Mouse (Mus musculus): ENCODE data around the gene Nkain2. TPM values are rescaled to one million over a fixed set of nuclear protein-coding genes. Genes with fewer than 3 reads are reported as not detected.
A peak's percentile ranks its signal among the peaks of the same experiment; 100 is the strongest.

The Nkain2 gene
- polyA plus RNA-seq, 1 experiment from 2014 or later, result 13.6 TPM

GRCm38 (mm10) chr10:32631043-32631442 lies 259.2 kb downstream of the Nkain2 start:
- no peak overlapping the region for H3K27ac ChIP-seq (replicated peaks; ENCODE audit: low read depth, low read length)

GRCm38 (mm10) chr10:32604448-32604847 lies 285.8 kb downstream of the Nkain2 start:
- Histone ChIP-seq H3K27ac (replicated peaks; ENCODE audit: low read depth, low read length) (no peak overlapping the region), H3K4me3 (replicated peaks; ENCODE audit: low read depth, low read length) (no peak overlapping the region), H3K4me2 (ENCODE audit: low read length) (no peak overlapping the region), H3K9ac (replicated peaks; ENCODE audit: low read length) (no peak overlapping the region), H3K9me3 (ENCODE audit: control insufficient read depth, low read length) (no peaks in the 10 kb centered on the region), H3K4me1 (ENCODE audit: control insufficient read depth, insufficient read depth, low read length) (no peaks in the 10 kb centered on the region), H3K27me3 (ENCODE audit: control insufficient read depth, insufficient read depth, low read length) (no peaks in the 10 kb centered on the region), H3K36me3 (ENCODE audit: control insufficient read depth, insufficient read depth, low read length) (no peaks in the 10 kb centered on the region)
- ATAC-seq (ENCODE audit: low FRiP score, low TSS enrichment) (no peak), DNase-seq (no peak)

More at GRCm38 (mm10) chr10:32631043-32631442, 259.2 kb downstream of the Nkain2 start:
- no peak overlapping the region for H3K4me2 ChIP-seq (ENCODE audit: low read length)
- DNase-seq (no peak), ATAC-seq (ENCODE audit: low FRiP score, low TSS enrichment) (no peak)
- H3K9me3 ChIP-seq (ENCODE audit: control insufficient read depth, low read length), result no peaks in the 10 kb centered on the region
- WGBS, result 93% methylated on average over 2 of the region's 2 CpGs
- H3K27me3 ChIP-seq (ENCODE audit: control insufficient read depth, insufficient read depth, low read length), result no peaks in the 10 kb centered on the region
- H3K9ac ChIP-seq (replicated peaks; ENCODE audit: low read length), result no peak overlapping the region
- H3K4me1 ChIP-seq (ENCODE audit: control insufficient read depth, insufficient read depth, low read length), result no peaks in the 10 kb centered on the region
- H3K36me3 ChIP-seq (ENCODE audit: control insufficient read depth, insufficient read depth, low read length), result no peaks in the 10 kb centered on the region
- H3K4me3 ChIP-seq (replicated peaks; ENCODE audit: low read depth, low read length), result no peak overlapping the region

GRCm38 (mm10) chr10:32602798-32603197 lies 287.5 kb downstream of the Nkain2 start:
- DNase-seq, result no peak

GRCm38 (mm10) chr10:32594998-32595397 lies 295.3 kb downstream of the Nkain2 start:
- Histone ChIP-seq H3K27ac (replicated peaks; ENCODE audit: low read depth, low read length) (no peak overlapping the region), H3K27me3 (ENCODE audit: control insufficient read depth, insufficient read depth, low read length) (no peaks in the 10 kb centered on the region), H3K9ac (replicated peaks; ENCODE audit: low read length) (no peak overlapping the region), H3K36me3 (ENCODE audit: control insufficient read depth, insufficient read depth, low read length) (no peaks in the 10 kb centered on the region), H3K4me2 (ENCODE audit: low read length) (no peak overlapping the region), H3K4me3 (replicated peaks; ENCODE audit: low read depth, low read length) (no peak overlapping the region), H3K4me1 (ENCODE audit: control insufficient read depth, insufficient read depth, low read length) (no peaks in the 10 kb centered on the region), H3K9me3 (ENCODE audit: control insufficient read depth, low read length) (no peaks in the 10 kb centered on the region)
- WGBS, result 82% methylated on average over 2 of the region's 2 CpGs
- DNase-seq, result no peak
- no peak for ATAC-seq (ENCODE audit: low FRiP score, low TSS enrichment)

More at GRCm38 (mm10) chr10:32602798-32603197, 287.5 kb downstream of the Nkain2 start:
- ATAC-seq (ENCODE audit: low FRiP score, low TSS enrichment), result no peak
- no peaks in the 10 kb centered on the region for H3K4me1 ChIP-seq (ENCODE audit: control insufficient read depth, insufficient read depth, low read length)
- no peak overlapping the region for H3K9ac ChIP-seq (replicated peaks; ENCODE audit: low read length)
- no peaks in the 10 kb centered on the region for H3K36me3 ChIP-seq (ENCODE audit: control insufficient read depth, insufficient read depth, low read length)
- WGBS, result 76% methylated on average over 4 of the region's 4 CpGs
- H3K27me3 ChIP-seq (ENCODE audit: control insufficient read depth, insufficient read depth, low read length), result no peaks in the 10 kb centered on the region
- H3K4me3 ChIP-seq (replicated peaks; ENCODE audit: low read depth, low read length), result no peak overlapping the region
- H3K4me2 ChIP-seq (ENCODE audit: low read length), result no peak overlapping the region
- no peaks in the 10 kb centered on the region for H3K9me3 ChIP-seq (ENCODE audit: control insufficient read depth, low read length)
- no peak overlapping the region for H3K27ac ChIP-seq (replicated peaks; ENCODE audit: low read depth, low read length)

- H3K27ac ChIP-seq (replicated peaks; ENCODE audit: low read depth, low read length), result peak overlapping the region; percentile 49
These were observed 313.0 kb downstream of the Nkain2 start for GRCm38 (mm10) chr10:32577276-32577580.

GRCm38 (mm10) chr10:32576559-32577275 lies 313.5 kb downstream of the Nkain2 start:
- H3K36me3 ChIP-seq (ENCODE audit: control insufficient read depth, insufficient read depth, low read length), result no peaks in the 10 kb centered on the region
- H3K4me1 ChIP-seq (ENCODE audit: control insufficient read depth, insufficient read depth, low read length), result peaks cover 4% of the 10 kb centered on the region; the same call in 1 of the 2 replicates
- no peak overlapping the region for H3K4me3 ChIP-seq (replicated peaks; ENCODE audit: low read depth, low read length)
- DNase-seq (no peak), ATAC-seq (ENCODE audit: low FRiP score, low TSS enrichment) (peak; percentile 40; the same call in 1 of the 2 replicates)
- H3K27ac ChIP-seq (replicated peaks; ENCODE audit: low read depth, low read length), result peak overlapping the region; percentile 49
- no peaks in the 10 kb centered on the region; the same call in 1 of the 2 replicates for H3K9me3 ChIP-seq (ENCODE audit: control insufficient read depth, low read length)
- no peak overlapping the region for H3K4me2 ChIP-seq (ENCODE audit: low read length)
- no peaks in the 10 kb centered on the region for H3K27me3 ChIP-seq (ENCODE audit: control insufficient read depth, insufficient read depth, low read length)
- WGBS, result 7% methylated on average over 2 of the region's 2 CpGs
- no peak overlapping the region for H3K9ac ChIP-seq (replicated peaks; ENCODE audit: low read length)

More at GRCm38 (mm10) chr10:32577276-32577580, 313.0 kb downstream of the Nkain2 start:
- Histone ChIP-seq H3K36me3 (ENCODE audit: control insufficient read depth, insufficient read depth, low read length) (no peaks in the 10 kb centered on the region), H3K4me3 (replicated peaks; ENCODE audit: low read depth, low read length) (no peak overlapping the region), H3K27me3 (ENCODE audit: control insufficient read depth, insufficient read depth, low read length) (no peaks in the 10 kb centered on the region), H3K4me1 (ENCODE audit: control insufficient read depth, insufficient read depth, low read length) (peaks cover 4% of the 10 kb centered on the region; the same call in 1 of the 2 replicates), H3K9me3 (ENCODE audit: control insufficient read depth, low read length) (no peaks in the 10 kb centered on the region; the same call in 1 of the 2 replicates), H3K9ac (replicated peaks; ENCODE audit: low read length) (no peak overlapping the region), H3K4me2 (ENCODE audit: low read length) (no peak overlapping the region)
- 11% methylated on average over 3 of the region's 3 CpGs for WGBS
- ATAC-seq (ENCODE audit: low FRiP score, low TSS enrichment) (peak; percentile 72; the same call in 1 of the 2 replicates), DNase-seq (peak; percentile 69)

- Histone ChIP-seq H3K9me3 (ENCODE audit: control insufficient read depth, low read length) (no peaks in the 10 kb centered on the region), H3K27me3 (ENCODE audit: control insufficient read depth, insufficient read depth, low read length) (no peaks in the 10 kb centered on the region), H3K27ac (replicated peaks; ENCODE audit: low read depth, low read length) (no peak overlapping the region), H3K4me3 (replicated peaks; ENCODE audit: low read depth, low read length) (no peak overlapping the region), H3K4me1 (ENCODE audit: control insufficient read depth, insufficient read depth, low read length) (no peaks in the 10 kb centered on the region), H3K4me2 (ENCODE audit: low read length) (no peak overlapping the region), H3K36me3 (ENCODE audit: control insufficient read depth, insufficient read depth, low read length) (no peaks in the 10 kb centered on the region), H3K9ac (replicated peaks; ENCODE audit: low read length) (no peak overlapping the region)
- 73% methylated on average over 3 of the region's 3 CpGs for WGBS
- ATAC-seq (ENCODE audit: low FRiP score, low TSS enrichment) (no peak), DNase-seq (no peak)
These were observed 332.6 kb downstream of the Nkain2 start for GRCm38 (mm10) chr10:32557673-32558072.

- Histone ChIP-seq H3K4me1 (ENCODE audit: control insufficient read depth, insufficient read depth, low read length) (no peaks in the 10 kb centered on the region), H3K4me2 (ENCODE audit: low read length) (no peak overlapping the region), H3K4me3 (replicated peaks; ENCODE audit: low read depth, low read length) (no peak overlapping the region), H3K27me3 (ENCODE audit: control insufficient read depth, insufficient read depth, low read length) (no peaks in the 10 kb centered on the region), H3K9me3 (ENCODE audit: control insufficient read depth, low read length) (no peaks in the 10 kb centered on the region), H3K27ac (replicated peaks; ENCODE audit: low read depth, low read length) (no peak overlapping the region), H3K9ac (replicated peaks; ENCODE audit: low read length) (no peak overlapping the region), H3K36me3 (ENCODE audit: control insufficient read depth, insufficient read depth, low read length) (no peaks in the 10 kb centered on the region)
- 73% methylated on average over 1 of the region's 1 CpGs for WGBS
- no peak for DNase-seq
- no peak for ATAC-seq (ENCODE audit: low FRiP score, low TSS enrichment)
These were observed 354.2 kb downstream of the Nkain2 start for GRCm38 (mm10) chr10:32536057-32536456.

GRCm38 (mm10) chr10:32510821-32511220 lies 379.4 kb downstream of the Nkain2 start:
- Histone ChIP-seq H3K4me2 (ENCODE audit: low read length) (no peak overlapping the region), H3K36me3 (ENCODE audit: control insufficient read depth, insufficient read depth, low read length) (no peaks in the 10 kb centered on the region), H3K27me3 (ENCODE audit: control insufficient read depth, insufficient read depth, low read length) (no peaks in the 10 kb centered on the region), H3K4me1 (ENCODE audit: control insufficient read depth, insufficient read depth, low read length) (no peaks in the 10 kb centered on the region), H3K9ac (replicated peaks; ENCODE audit: low read length) (no peak overlapping the region), H3K27ac (replicated peaks; ENCODE audit: low read depth, low read length) (no peak overlapping the region), H3K9me3 (ENCODE audit: control insufficient read depth, low read length) (no peaks in the 10 kb centered on the region), H3K4me3 (replicated peaks; ENCODE audit: low read depth, low read length) (no peak overlapping the region)
- no peak for ATAC-seq (ENCODE audit: low FRiP score, low TSS enrichment)
- 90% methylated on average over 1 of the region's 1 CpGs for WGBS
- no peak for DNase-seq
